Mouse (Mus musculus) forebrain, embryonic 10.5 days (tissue): ENCODE results near the gene Tm4sf5. TPM values are rescaled to one million over a fixed set of nuclear protein-coding genes. Genes with fewer than 3 reads are reported as not detected.
A peak's percentile ranks its signal among the peaks of the same experiment; 100 is the strongest.
"Not testable (repeated sequence)": the region's sequence is repeated elsewhere in the genome, so short reads cannot be mapped to it uniquely, and the experiment has no call there.

ENCODE experiments used
- DNase-seq: peaks from one replicate; pipeline ENCODE4 v3.0.0-alpha.2; 2017; ENCODE audit warnings: low spot score; ENCODE audit errors: extremely low spot score
- H3K27ac ChIP-seq: fragments of 300-500 bp; sonication (generic); 2 replicates; pipeline ENCODE4 v1.5.1; 2016; ENCODE audit warnings: mild to moderate bottlenecking
- H3K27me3 ChIP-seq: fragments of 300-500 bp; sonication (generic); 2 replicates; pipeline ENCODE4 v1.6.1; 2016; ENCODE audit warnings: mild to moderate bottlenecking; ENCODE audit not compliant: poor library complexity, severe bottlenecking
- H3K36me3 ChIP-seq: fragments of 300-500 bp; sonication (generic); replicated peaks from 2 replicates; pipeline ENCODE4 v1.6.1; 2016; ENCODE audit warnings: mild to moderate bottlenecking, moderate library complexity
- H3K4me1 ChIP-seq: fragments of 300-500 bp; sonication (generic); 2 replicates; pipeline ENCODE4 v1.6.1; 2016
- H3K4me3 ChIP-seq: fragments of 300-500 bp; sonication (generic); 2 replicates; pipeline ENCODE4 v1.5.1; 2016; ENCODE audit warnings: mild to moderate bottlenecking, moderate library complexity
- H3K9me3 ChIP-seq: fragments of 300-500 bp; sonication (generic); 2 replicates; pipeline ENCODE4 v1.6.1; 2016; ENCODE audit warnings: mild to moderate bottlenecking, moderate library complexity
- WGBS: fragments of 180-500 bp; shearing (Covaris S2); methylation state at CpG from one replicate; pipeline ENCODE4 v1.1.7; 2016; 5-methylcytosine and 5-hydroxymethylcytosine counted together
- polyA plus RNA-seq: library from polyadenylated mRNA; unstranded; fragments of >200 nt; fragmentation: Nextera tagmentation; extraction: Ambion mirVana; gene quantifications from 2 replicates; pipeline ENCODE4 v1.2.1, GENCODE M21; 2016

Gene Tm4sf5
- 0.52 and 0.82 TPM in 2 replicates for polyA plus RNA-seq

DNA sequence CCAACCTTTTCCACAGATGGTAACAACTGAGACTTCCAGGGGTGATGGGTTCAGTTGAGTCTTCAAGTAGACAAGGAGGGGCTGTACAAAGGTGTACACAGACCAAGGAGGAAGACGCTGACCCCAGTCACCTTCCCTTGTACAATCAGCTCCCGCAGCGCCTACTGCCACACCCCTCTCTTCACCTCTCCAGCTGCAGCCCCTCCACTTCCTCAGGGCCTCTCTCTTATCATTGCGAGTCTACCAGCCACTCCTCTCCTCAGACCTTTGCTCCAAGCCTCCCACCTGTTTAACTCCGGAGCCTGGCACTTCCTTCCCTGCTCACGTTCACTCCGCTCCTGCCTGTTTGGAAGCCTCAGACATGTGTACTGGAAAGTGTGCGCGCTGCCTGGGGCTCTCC is at the start of gene Tm4sf5:
Gene Tm4sf5, plus strand, starts transcription at position 275 of the 400 bp plus-strand sequence.
- DNase-seq = no peak
- peaks cover 20% of the 10 kb centered on the region; the same call in 1 of the 2 replicates for H3K27me3 ChIP-seq
- no peak within 1 kb of the TSS for H3K27ac ChIP-seq
- H3K4me1 ChIP-seq = peaks cover 5% of the 10 kb centered on the region
- WGBS = 83% methylated on average over 9 of the region's 9 CpGs
- no peaks in the 10 kb centered on the region for H3K9me3 ChIP-seq
- H3K4me3 ChIP-seq = no peak within 1 kb of the TSS
- H3K36me3 ChIP-seq = no peaks in the 10 kb centered on the region

DNA sequence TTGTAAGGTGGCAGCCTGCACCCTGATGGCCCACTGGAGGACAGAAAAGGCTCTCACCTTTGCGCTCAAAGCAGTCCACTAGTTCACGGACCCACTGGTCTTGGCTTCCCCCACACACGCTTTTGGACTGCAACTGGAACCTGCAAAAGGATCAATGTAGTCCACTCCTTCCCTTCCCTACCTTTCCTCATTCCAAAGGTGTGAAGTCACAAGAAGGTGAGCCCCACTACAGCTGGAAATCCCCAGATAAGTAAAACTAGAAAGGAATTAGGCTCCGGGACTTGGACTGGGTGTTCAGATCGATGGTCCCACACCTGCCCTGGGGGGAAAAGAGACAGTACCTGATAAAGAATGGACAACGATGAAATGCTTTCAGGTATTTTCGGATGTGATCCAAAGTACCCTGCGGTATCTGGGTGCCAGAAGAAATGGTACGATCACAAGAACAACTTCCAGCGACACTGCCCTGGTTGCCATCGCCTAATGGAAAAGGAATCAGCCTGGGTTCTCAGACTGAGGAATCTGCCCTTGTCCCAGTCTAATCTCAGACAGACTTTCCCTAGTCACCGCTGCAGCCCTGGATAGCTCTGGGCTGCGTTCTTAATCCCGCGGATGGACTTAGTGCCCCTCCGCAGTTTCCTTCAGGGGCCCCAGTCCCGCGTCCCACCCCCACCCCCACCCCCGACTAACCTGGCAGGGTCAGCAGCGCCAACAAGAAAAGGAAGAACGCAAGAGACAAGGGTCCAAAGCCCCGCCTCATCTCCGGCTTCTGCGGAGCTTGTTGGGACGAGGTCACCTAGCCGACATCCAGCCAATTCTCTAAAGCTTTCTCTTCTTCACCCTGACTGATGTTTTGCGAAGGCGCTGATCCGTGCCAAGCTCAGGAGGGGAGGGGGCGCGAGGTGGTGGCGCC is 46.1 kb upstream of the Tm4sf5 start, which contains the start of gene Zmynd15:
Gene Zmynd15, plus strand, starts transcription at position 746 of the 913 bp plus-strand sequence.
- Histone ChIP-seq H3K4me3 (peak within 1 kb of the TSS; percentile 59), H3K27me3 (peaks cover 60% of the 10 kb centered on the region), H3K36me3 (peaks cover 9% of the 10 kb centered on the region), H3K27ac (0 out of 2 replicates have a peak within 1 kb of the TSS, but pooled peaks have one; percentile 48), H3K4me1 (peaks cover 17% of the 10 kb centered on the region), H3K9me3 (no peaks in the 10 kb centered on the region)
- no peak for DNase-seq
- 20% methylated on average over 32 of the region's 32 CpGs for WGBS

DNA sequence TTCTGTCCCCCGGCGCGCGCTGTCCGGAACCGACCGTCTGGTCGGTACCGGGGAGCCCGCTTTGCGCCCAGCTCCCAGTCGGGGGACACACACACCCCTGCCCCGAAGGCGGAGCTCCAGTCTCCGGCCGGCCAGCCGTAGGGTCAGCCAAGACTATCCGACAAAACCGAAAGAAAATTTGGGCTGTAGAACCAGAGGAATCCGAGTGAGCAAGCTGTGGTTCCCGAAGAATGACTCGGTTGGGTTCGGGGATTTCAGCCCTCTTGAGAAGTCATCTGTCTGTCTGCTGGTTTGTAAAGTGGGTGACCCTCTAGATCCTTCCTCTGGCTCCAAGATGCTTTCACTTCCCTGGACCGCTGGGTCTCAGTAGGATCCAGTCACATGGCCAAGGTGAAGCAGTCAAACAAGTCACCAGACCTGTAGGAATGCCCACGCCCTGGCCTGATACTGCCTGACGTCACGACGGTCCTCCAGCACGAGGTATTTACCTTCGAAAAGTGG is 45.4 kb upstream of the Tm4sf5 start, which contains the start of gene Cxcl16:
Gene Cxcl16, minus strand, starts transcription at position 384 of the 501 bp plus-strand sequence.
- Histone ChIP-seq H3K4me3 (peak within 1 kb of the TSS; percentile 59), H3K27me3 (peaks cover 68% of the 10 kb centered on the region), H3K27ac (0 out of 2 replicates have a peak within 1 kb of the TSS, but pooled peaks have one; percentile 48), H3K36me3 (peaks cover 6% of the 10 kb centered on the region), H3K9me3 (no peaks in the 10 kb centered on the region), H3K4me1 (peaks cover 17% of the 10 kb centered on the region)
- DNase-seq = no peak
- WGBS = 4% methylated on average over 30 of the region's 30 CpGs

DNA sequence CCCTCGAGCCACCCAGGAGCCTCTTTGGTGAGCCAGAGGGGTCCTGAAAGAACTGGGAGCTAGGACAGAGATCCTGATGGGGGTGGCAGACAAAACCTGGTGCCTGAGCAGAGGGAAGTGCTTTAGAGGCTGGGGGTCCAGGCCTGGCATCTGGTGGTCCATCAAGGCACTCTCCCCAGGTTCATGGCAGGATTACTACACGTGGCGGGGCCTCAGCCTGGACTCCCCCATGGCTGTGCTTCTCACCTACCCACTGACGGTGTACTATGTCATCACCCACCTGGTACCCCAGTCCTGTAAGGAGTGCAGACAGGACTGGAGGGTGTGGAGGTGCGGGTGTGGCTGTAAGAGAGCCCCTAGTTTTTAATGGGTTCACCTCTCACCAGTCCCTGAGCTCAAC is 41.1 kb upstream of the Tm4sf5 start:
- Histone ChIP-seq H3K9me3 (no peaks in the 10 kb centered on the region), H3K4me3 (no peak overlapping the region), H3K36me3 (no peaks in the 10 kb centered on the region), H3K4me1 (peaks cover 23% of the 10 kb centered on the region), H3K27me3 (peaks cover 81% of the 10 kb centered on the region), H3K27ac (no peak overlapping the region)
- 79% methylated on average over 5 of the region's 5 CpGs for WGBS
- DNase-seq = no peak

DNA sequence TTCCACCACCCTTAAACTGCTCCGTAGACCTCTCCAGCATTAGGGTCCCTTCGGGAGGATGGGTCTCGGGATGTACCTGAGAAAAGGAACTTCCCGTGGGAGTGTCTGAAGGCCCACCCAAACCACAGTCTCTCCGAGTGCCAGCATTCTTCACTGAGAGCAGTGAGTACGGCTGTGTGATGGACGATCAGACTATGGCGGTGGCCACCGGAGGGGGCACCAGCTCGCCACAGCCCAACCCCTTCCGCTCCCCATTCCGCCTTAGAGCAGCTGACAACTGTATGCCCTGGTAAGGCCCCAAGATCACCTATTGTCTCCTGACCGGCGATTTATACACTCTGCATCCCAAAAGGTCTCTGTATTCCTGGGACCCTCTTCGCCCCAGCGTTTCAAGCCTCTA is 39.8 kb upstream of the Tm4sf5 start:
- Histone ChIP-seq H3K4me3 (peak overlapping the region; percentile 36), H3K27ac (peak overlapping the region; percentile 58; the same call in 1 of the 2 replicates), H3K9me3 (no peaks in the 10 kb centered on the region), H3K36me3 (no peaks in the 10 kb centered on the region), H3K4me1 (peaks cover 13% of the 10 kb centered on the region), H3K27me3 (peaks cover 69% of the 10 kb centered on the region)
- WGBS = 20% methylated on average over 16 of the region's 16 CpGs
- no peak for DNase-seq

DNA sequence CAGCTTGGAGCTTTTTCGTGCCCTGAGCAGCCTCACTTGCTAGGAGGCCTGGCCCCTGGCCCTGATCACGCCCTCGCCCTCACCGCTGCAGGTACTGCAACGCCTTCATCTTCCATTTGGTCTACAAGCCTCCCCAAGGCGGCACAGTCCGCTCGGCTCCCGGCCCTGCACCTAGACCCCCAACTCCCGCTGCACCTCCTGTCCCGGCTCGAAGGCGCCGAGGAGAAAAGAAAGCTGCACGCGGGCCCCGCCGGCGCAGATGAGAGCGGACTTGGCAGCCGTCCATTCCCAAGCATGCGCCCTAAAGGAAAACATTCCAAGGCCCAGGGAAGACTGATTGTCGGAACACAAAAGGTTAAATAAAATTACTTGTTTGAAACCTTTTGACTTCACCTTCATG is 39.2 kb upstream of the Tm4sf5 start:
- WGBS = 12% methylated on average over 23 of the region's 23 CpGs
- peaks cover 13% of the 10 kb centered on the region for H3K4me1 ChIP-seq
- H3K4me3 ChIP-seq = peak overlapping the region; percentile 36
- peaks cover 63% of the 10 kb centered on the region for H3K27me3 ChIP-seq
- H3K27ac ChIP-seq = peak overlapping the region; percentile 46; the same call in 1 of the 2 replicates
- H3K9me3 ChIP-seq = no peaks in the 10 kb centered on the region
- H3K36me3 ChIP-seq = no peaks in the 10 kb centered on the region
- no peak for DNase-seq

DNA sequence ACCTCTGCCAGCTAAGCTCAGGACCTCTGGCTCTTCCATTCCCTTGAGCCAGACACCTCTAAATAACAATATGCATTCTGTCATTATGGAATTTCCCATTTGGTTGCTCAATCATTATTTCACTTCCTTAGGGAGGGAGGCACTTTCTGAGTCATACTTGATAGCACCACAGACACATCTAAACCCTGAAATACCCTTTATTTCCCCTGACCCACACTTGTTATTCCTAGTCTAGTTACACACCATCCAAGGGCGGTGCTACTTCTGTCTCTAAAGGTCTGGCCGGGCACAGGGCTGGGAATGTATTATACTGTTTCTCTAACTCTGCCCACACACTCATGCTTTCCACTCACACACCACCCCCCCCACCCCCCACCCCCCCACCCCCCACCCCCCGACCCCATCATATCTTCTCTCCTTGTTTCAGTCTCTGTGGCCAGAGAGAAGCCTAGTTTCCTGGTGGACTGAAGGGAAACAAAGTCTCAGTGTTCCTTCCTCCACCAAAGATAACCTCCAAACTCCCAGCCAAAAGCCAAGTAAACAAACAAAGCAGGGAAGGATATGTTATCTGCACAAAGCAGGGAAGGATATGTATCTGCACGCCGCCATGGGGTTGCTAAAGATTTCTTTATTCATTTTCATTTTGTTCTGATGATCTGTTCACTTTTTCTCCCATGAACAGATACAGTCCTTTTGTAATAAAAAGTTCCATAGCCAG is 37.0 kb upstream of the Tm4sf5 start:
- Histone ChIP-seq H3K27ac (no peak overlapping the region), H3K36me3 (no peaks in the 10 kb centered on the region), H3K9me3 (no peaks in the 10 kb centered on the region), H3K4me1 (peaks cover 13% of the 10 kb centered on the region), H3K4me3 (no peak overlapping the region), H3K27me3 (peaks cover 44% of the 10 kb centered on the region)
- 84% methylated on average over 5 of the region's 5 CpGs for WGBS
- no peak for DNase-seq

DNA sequence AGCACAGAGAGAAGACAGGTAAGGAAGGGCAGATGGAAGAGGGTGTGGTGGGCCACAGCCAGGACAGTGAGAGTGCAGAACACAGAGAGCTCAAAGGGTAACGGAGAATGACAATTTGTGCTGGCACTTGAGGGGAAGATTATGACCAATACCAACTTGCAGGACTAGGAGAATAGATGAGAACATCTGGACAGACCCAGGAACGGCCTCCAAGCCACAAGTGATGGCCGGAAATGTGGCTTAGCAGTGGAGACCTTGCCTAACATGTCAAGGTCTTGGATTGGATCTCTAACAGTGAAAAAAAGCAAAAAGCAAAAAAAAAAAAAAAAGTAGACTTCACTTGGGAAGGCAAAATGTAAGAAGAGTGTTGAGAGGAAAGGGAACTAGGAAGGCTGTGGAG is 35.3 kb upstream of the Tm4sf5 start:
- DNase-seq = no peak
- H3K4me1 ChIP-seq = peaks cover 13% of the 10 kb centered on the region
- no peaks in the 10 kb centered on the region for H3K9me3 ChIP-seq
- H3K36me3 ChIP-seq = no peaks in the 10 kb centered on the region
- peaks cover 28% of the 10 kb centered on the region for H3K27me3 ChIP-seq
- WGBS = 91% methylated on average over 3 of the region's 3 CpGs
- H3K4me3 ChIP-seq = no peak overlapping the region
- no peak overlapping the region for H3K27ac ChIP-seq

DNA sequence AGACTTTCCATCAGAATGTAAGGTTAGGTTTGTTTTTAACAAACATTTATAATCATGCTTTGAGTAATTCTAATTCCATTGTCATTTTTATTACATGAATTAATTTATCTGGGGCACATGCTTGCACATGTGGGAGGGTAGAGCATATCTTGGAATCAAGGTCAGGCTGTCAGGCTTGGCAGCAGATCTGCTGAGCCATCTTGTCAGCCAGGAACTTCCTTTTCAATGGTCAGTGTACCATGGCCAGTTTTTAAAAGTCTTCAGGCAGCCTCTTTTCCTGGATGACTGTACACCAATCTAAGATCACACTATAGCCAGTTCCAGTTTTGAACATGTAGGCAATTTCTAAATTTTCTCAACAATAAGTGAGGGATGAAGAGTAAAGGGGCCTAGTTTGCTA is 32.3 kb upstream of the Tm4sf5 start:
- Histone ChIP-seq H3K27ac (no peak overlapping the region), H3K9me3 (no peaks in the 10 kb centered on the region), H3K36me3 (no peaks in the 10 kb centered on the region), H3K4me3 (no peak overlapping the region), H3K4me1 (no peaks in the 10 kb centered on the region), H3K27me3 (no peaks in the 10 kb centered on the region)
- no peak for DNase-seq

DNA sequence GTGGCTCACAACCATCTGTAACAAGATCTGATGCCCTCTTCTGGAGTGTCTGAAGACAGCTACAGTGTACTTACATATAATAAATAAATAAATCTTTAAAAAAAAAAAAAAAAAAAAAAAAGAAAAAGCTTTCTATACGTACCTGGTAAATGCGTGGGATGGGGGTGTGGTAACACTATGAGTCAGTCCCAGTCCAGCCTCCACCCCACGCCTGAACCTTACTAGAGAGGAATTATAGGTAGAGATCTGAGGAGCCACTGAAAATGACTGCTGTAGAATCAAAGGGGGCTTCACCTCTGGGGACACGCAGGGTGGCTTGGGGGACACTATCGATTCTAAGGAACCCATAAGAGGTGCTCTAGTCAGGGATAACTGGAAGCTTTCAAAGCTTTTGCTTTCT is 31.8 kb upstream of the Tm4sf5 start:
- H3K4me3 ChIP-seq, H3K4me1 ChIP-seq, H3K36me3 ChIP-seq, H3K27ac ChIP-seq, DNase-seq, H3K27me3 ChIP-seq, H3K9me3 ChIP-seq: not testable (repeated sequence)
- 90% methylated on average over 5 of the region's 5 CpGs for WGBS

DNA sequence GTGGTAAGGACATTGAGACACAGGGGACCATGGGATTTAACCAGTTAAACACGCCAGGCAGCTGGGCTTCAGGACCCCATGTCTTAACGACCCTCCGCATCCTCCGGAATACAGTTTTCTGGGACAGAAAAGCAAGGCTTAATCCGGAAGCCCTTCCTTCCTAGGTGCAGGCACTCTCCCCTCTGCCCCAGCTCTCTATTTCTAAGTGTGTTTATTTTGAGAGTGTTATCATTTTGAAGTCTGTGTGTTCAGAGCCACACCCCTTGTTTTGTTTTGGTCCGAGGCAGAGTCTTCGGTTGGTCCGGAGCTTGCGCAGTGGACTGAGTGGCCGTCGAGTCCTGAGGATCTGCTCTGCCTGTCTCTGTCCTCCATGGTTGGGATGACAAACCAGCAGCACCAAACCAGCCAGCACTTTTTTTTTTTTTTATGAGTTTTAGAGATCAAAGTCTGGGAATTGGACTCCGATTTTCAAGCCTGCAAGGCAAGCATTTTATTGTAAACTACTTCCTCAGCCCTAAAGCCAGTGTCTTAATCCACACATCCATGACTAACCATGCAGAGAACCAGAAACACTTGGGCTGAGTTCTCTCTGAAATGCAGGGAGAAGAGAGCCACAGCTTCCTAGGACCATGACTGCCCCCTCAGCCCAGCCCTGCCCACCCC is 30.0 kb upstream of the Tm4sf5 start:
- Histone ChIP-seq H3K27ac (no peak overlapping the region), H3K27me3 (no peaks in the 10 kb centered on the region), H3K4me3 (no peak overlapping the region), H3K9me3 (no peaks in the 10 kb centered on the region), H3K4me1 (no peaks in the 10 kb centered on the region), H3K36me3 (no peaks in the 10 kb centered on the region)
- 88% methylated on average over 12 of the region's 12 CpGs for WGBS
- no peak for DNase-seq

DNA sequence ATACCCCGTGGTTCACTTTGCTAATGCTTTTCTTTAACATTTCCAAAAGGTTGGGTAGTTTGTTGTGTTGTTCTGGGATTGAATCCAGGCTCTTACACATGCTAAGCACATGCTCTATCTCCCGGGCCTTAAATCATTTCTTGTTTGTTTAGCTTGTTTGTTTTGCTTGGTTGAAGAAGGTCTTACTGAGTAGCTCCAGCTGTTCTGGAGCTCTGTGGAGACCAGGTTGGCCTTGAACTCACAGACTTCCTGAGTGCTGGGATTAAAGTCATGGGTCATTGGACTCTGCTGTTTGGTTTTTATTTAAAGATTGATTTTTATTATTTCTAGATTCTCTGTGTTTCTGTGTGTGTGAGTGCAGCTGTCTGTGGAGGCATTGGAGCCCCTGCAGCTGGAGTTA is 19.5 kb upstream of the Tm4sf5 start:
- Histone ChIP-seq H3K4me1 (no peaks in the 10 kb centered on the region), H3K27me3 (no peaks in the 10 kb centered on the region), H3K36me3 (no peaks in the 10 kb centered on the region), H3K27ac (no peak overlapping the region), H3K9me3 (no peaks in the 10 kb centered on the region), H3K4me3 (no peak overlapping the region)
- 69% methylated on average over 2 of the region's 2 CpGs for WGBS
- DNase-seq = no peak
